Mouse (Mus musculus): ENCODE data around the gene Rftn1. TPM values are rescaled to one million over a fixed set of nuclear protein-coding genes. Genes with fewer than 3 reads are reported as not detected.

Rftn1 gene
- polyA plus RNA-seq, 1 experiment from 2014 or later = 12.8 TPM

DNA sequence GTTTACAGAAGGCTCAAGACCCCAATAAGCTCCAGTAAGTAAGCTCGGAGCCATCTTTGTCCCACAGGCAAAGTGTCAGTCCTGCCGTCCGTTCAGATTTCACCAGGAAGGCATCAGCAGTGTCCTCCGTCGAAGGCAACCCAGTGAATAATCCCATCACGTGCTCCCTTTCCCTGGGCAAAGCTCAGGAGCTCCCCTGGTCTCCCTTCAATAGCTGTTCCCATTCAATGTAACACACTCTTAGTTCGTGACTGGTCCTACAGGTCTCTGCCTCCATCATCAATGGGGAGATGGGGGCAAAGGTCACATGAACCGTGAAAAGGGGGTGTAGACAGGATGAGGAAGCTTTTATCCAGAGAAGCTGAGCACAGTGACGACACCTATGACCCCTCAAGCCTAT lies 108.8 kb downstream of the Rftn1 start:
- no peaks in the 10 kb centered on the region for H3K4me1 ChIP-seq (ENCODE audit: control insufficient read depth, insufficient read depth, low read length)
- no peak overlapping the region for H3K27ac ChIP-seq (replicated peaks; ENCODE audit: low read depth, low read length)
- H3K27me3 ChIP-seq (ENCODE audit: control insufficient read depth, insufficient read depth, low read length) = no peaks in the 10 kb centered on the region
- H3K4me2 ChIP-seq (ENCODE audit: low read length) = no peak overlapping the region
- no peak for ATAC-seq (ENCODE audit: low FRiP score, low TSS enrichment)
- no peak overlapping the region for H3K9ac ChIP-seq (replicated peaks; ENCODE audit: low read length)
- H3K9me3 ChIP-seq (ENCODE audit: control insufficient read depth, low read length) = no peaks in the 10 kb centered on the region
- no peaks in the 10 kb centered on the region for H3K36me3 ChIP-seq (ENCODE audit: control insufficient read depth, insufficient read depth, low read length)
- no peak for DNase-seq
- no peak overlapping the region for H3K4me3 ChIP-seq (replicated peaks; ENCODE audit: low read depth, low read length)
- 34% methylated on average over 9 of the region's 9 CpGs for WGBS

DNA sequence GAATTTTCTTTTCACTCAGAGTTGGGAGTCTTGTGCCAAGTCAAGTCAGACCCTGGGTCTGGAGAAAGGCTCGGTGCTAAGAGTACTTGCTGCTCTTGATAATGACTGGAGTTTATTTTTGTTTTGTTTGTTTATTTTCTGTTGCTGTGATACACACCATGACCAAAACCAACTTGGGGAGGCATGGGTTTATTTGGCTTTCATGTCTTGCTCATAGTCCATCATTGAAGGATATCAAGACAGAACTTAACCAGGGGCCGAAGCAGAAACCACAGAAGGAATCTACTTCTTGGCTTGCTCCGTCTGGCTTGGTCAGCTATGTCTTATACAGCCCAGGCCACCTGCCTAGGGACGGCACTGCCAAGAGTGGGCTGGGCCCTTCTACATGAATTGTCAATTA lies 109.5 kb downstream of the Rftn1 start:
- H3K4me1 ChIP-seq (ENCODE audit: control insufficient read depth, insufficient read depth, low read length) = no peaks in the 10 kb centered on the region
- no peaks in the 10 kb centered on the region for H3K27me3 ChIP-seq (ENCODE audit: control insufficient read depth, insufficient read depth, low read length)
- DNase-seq (no peak), ATAC-seq (ENCODE audit: low FRiP score, low TSS enrichment) (no peak)
- H3K36me3 ChIP-seq (ENCODE audit: control insufficient read depth, insufficient read depth, low read length) = no peaks in the 10 kb centered on the region
- no peak overlapping the region for H3K27ac ChIP-seq (replicated peaks; ENCODE audit: low read depth, low read length)
- WGBS = 95% methylated on average over 4 of the region's 4 CpGs
- no peak overlapping the region for H3K4me2 ChIP-seq (ENCODE audit: low read length)
- H3K9me3 ChIP-seq (ENCODE audit: control insufficient read depth, low read length) = no peaks in the 10 kb centered on the region
- H3K9ac ChIP-seq (replicated peaks; ENCODE audit: low read length) = no peak overlapping the region
- H3K4me3 ChIP-seq (replicated peaks; ENCODE audit: low read depth, low read length) = no peak overlapping the region

- no peak for DNase-seq
- H3K27ac ChIP-seq (replicated peaks; ENCODE audit: low read depth, low read length) = no peak overlapping the region
- WGBS = 95% methylated on average over 6 of the region's 6 CpGs
These were observed 111.7 kb downstream of the Rftn1 start for GRCm38 (mm10) chr17:50078749-50079148.

GRCm38 (mm10) chr17:50072982-50073965 lies 117.2 kb downstream of the Rftn1 start:
- no peak for DNase-seq
- Histone ChIP-seq H3K27me3 (ENCODE audit: control insufficient read depth, insufficient read depth, low read length) (no peaks in the 10 kb centered on the region), H3K9ac (replicated peaks; ENCODE audit: low read length) (no peak overlapping the region), H3K4me1 (ENCODE audit: control insufficient read depth, insufficient read depth, low read length) (no peaks in the 10 kb centered on the region), H3K9me3 (ENCODE audit: control insufficient read depth, low read length) (no peaks in the 10 kb centered on the region), H3K36me3 (ENCODE audit: control insufficient read depth, insufficient read depth, low read length) (no peaks in the 10 kb centered on the region), H3K27ac (replicated peaks; ENCODE audit: low read depth, low read length) (no peak overlapping the region), H3K4me3 (replicated peaks; ENCODE audit: low read depth, low read length) (no peak overlapping the region), H3K4me2 (ENCODE audit: low read length) (no peak overlapping the region)
- 94% methylated on average over 23 of the region's 23 CpGs for whole genome bisulfite sequencing
- no peak for ATAC-seq (ENCODE audit: low FRiP score, low TSS enrichment)

More at GRCm38 (mm10) chr17:50078749-50079148, 111.7 kb downstream of the Rftn1 start:
- Histone ChIP-seq H3K9me3 (ENCODE audit: control insufficient read depth, low read length) (no peaks in the 10 kb centered on the region), H3K9ac (replicated peaks; ENCODE audit: low read length) (no peak overlapping the region), H3K27me3 (ENCODE audit: control insufficient read depth, insufficient read depth, low read length) (no peaks in the 10 kb centered on the region), H3K4me2 (ENCODE audit: low read length) (no peak overlapping the region), H3K4me1 (ENCODE audit: control insufficient read depth, insufficient read depth, low read length) (no peaks in the 10 kb centered on the region), H3K4me3 (replicated peaks; ENCODE audit: low read depth, low read length) (no peak overlapping the region), H3K36me3 (ENCODE audit: control insufficient read depth, insufficient read depth, low read length) (no peaks in the 10 kb centered on the region)
- no peak for ATAC-seq (ENCODE audit: low FRiP score, low TSS enrichment)

DNA sequence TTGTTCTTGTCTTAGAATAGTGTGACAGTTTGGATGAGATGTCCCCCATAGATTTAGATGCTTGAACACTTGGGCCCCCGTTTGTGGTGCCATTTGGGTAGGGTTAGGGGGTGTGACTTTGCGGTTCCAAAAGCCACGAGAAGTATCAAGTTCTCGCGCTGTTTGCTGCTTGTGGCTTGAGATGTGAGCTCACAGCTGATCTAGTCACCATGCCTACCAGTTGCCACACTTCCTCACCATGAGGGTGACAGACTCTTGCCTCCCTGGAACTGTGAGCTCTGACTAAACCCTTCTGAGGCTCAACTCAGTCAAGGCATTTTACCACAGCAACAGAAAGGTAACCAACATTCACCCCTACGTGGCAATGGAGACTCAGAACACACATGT lies 118.9 kb downstream of the Rftn1 start:
- no peak for DNase-seq
- 87% methylated on average over 6 of the region's 6 CpGs for WGBS
- no peaks in the 10 kb centered on the region for H3K9me3 ChIP-seq (ENCODE audit: control insufficient read depth, low read length)

DNA sequence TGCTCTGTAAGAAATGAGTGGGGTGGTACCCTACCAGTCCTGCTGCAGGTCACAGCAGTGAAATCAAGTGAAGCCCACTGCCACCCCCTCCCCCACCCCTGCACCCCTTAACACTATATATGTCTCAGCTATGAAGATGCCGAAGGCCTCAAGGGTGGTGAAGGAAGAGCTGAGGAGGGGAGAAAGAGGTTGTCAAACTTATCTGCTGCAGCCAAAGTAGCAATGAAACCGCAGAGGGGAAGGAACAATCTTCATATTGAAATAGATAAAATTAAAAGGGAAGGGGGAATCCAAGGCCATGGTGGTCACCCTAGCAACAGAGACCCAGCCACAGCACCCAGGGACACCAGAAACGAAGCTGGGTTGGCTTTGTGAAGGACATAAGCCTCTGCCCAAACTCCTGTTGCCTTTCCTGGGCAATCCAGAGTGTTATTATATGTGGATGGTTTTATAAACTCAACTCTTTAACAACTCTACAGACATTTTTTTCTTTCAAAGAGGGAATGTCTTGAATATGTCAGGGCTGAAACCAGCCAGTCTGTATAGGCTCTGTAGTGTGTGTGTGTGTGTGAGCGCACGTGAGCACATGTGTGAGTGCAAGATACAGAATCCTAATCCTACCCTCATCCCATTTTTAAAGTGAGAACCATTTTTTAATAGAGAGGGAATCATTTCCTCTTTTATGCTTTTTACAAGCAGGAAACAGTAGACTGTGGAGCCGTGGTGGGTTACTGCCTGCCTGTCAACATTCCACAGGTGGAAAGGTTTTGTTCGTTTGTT lies 119.5 kb downstream of the Rftn1 start:
- no peak for ATAC-seq (ENCODE audit: low FRiP score, low TSS enrichment)

More for the DNA sequence above, 118.9 kb downstream of the Rftn1 start:
- Histone ChIP-seq H3K4me3 (replicated peaks; ENCODE audit: low read depth, low read length) (no peak overlapping the region), H3K4me1 (ENCODE audit: control insufficient read depth, insufficient read depth, low read length) (no peaks in the 10 kb centered on the region), H3K4me2 (ENCODE audit: low read length) (no peak overlapping the region), H3K27me3 (ENCODE audit: control insufficient read depth, insufficient read depth, low read length) (no peaks in the 10 kb centered on the region), H3K9ac (replicated peaks; ENCODE audit: low read length) (no peak overlapping the region), H3K36me3 (ENCODE audit: control insufficient read depth, insufficient read depth, low read length) (no peaks in the 10 kb centered on the region), H3K27ac (replicated peaks; ENCODE audit: low read depth, low read length) (no peak overlapping the region)
- no peak for ATAC-seq (ENCODE audit: low FRiP score, low TSS enrichment)

DNA sequence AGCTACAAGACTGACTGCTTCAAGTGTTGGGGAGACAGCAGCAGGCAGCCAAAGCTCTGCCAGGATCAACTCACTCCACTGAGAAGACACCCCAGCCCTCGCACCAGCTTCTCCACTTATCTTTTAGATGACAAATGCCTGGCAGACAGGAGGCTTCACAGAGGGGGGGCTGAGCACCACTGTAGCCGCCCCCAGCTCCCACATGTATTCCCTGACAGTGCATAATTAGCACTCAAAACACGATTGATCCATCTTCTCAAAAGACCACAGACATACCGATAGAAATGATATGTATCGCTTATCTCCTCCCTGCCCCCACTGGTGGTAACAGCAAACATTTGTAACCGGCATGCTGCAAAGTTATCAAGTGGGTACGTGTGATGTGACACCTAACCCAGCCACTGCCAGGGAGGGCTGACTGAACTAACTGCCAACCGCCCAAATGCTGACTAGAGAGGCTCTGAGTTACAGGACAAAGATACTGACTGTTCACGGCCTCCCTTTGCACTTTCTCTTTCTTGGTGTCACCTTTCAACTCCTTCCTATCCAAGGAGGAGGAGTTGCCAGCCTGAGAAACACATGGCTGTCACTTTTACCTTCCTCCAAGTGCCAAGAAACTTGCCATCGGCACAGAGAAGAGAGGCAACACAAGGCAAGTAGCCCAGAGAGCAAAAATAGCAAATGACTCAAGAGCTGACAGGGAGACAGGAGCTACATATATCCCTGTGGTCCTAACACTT lies 120.4 kb downstream of the Rftn1 start:
- no peaks in the 10 kb centered on the region for H3K9me3 ChIP-seq (ENCODE audit: control insufficient read depth, low read length)
- H3K4me1 ChIP-seq (ENCODE audit: control insufficient read depth, insufficient read depth, low read length) = no peaks in the 10 kb centered on the region
- ATAC-seq (ENCODE audit: low FRiP score, low TSS enrichment) (no peak), DNase-seq (no peak)
- no peaks in the 10 kb centered on the region for H3K36me3 ChIP-seq (ENCODE audit: control insufficient read depth, insufficient read depth, low read length)
- H3K27me3 ChIP-seq (ENCODE audit: control insufficient read depth, insufficient read depth, low read length) = no peaks in the 10 kb centered on the region
- H3K4me3 ChIP-seq (replicated peaks; ENCODE audit: low read depth, low read length) = no peak overlapping the region
- WGBS = 59% methylated on average over 10 of the region's 10 CpGs
- no peak overlapping the region for H3K27ac ChIP-seq (replicated peaks; ENCODE audit: low read depth, low read length)
- H3K4me2 ChIP-seq (ENCODE audit: low read length) = no peak overlapping the region
- H3K9ac ChIP-seq (replicated peaks; ENCODE audit: low read length) = no peak overlapping the region

More for the DNA sequence above, 119.5 kb downstream of the Rftn1 start:
- WGBS = 86% methylated on average over 7 of the region's 7 CpGs
- H3K9ac ChIP-seq (replicated peaks; ENCODE audit: low read length) = no peak overlapping the region
- DNase-seq = no peak
- H3K4me3 ChIP-seq (replicated peaks; ENCODE audit: low read depth, low read length) = no peak overlapping the region
- H3K36me3 ChIP-seq (ENCODE audit: control insufficient read depth, insufficient read depth, low read length) = no peaks in the 10 kb centered on the region
- H3K27ac ChIP-seq (replicated peaks; ENCODE audit: low read depth, low read length) = no peak overlapping the region
- no peaks in the 10 kb centered on the region for H3K27me3 ChIP-seq (ENCODE audit: control insufficient read depth, insufficient read depth, low read length)
- H3K4me1 ChIP-seq (ENCODE audit: control insufficient read depth, insufficient read depth, low read length) = no peaks in the 10 kb centered on the region
- H3K9me3 ChIP-seq (ENCODE audit: control insufficient read depth, low read length) = no peaks in the 10 kb centered on the region
- no peak overlapping the region for H3K4me2 ChIP-seq (ENCODE audit: low read length)

DNA sequence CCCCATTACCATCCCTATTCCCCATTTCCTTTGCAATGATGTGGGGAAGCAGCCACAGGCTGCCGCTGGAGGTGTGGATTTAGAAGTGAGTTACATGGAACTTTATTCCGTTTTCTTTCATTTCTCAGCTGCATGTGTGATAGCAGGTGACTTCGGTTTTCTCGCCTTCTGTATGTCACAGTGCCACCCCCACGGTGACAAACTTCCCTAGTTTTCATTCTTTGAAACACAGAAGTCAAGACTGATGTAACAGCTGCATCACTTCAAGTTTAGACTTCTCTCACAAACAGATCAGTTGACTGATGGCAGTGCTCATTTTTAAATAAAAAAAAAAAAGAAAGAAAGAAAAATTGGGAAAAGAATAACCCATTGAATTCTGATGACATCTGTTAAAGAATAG lies 121.3 kb downstream of the Rftn1 start:
- no peak overlapping the region for H3K9ac ChIP-seq (replicated peaks; ENCODE audit: low read length)
- ATAC-seq (ENCODE audit: low FRiP score, low TSS enrichment) = no peak
- no peak overlapping the region for H3K27ac ChIP-seq (replicated peaks; ENCODE audit: low read depth, low read length)
- no peak overlapping the region for H3K4me3 ChIP-seq (replicated peaks; ENCODE audit: low read depth, low read length)
- WGBS = 91% methylated on average over 5 of the region's 5 CpGs
- H3K9me3 ChIP-seq (ENCODE audit: control insufficient read depth, low read length) = no peaks in the 10 kb centered on the region
- DNase-seq = no peak
- H3K36me3 ChIP-seq (ENCODE audit: control insufficient read depth, insufficient read depth, low read length) = no peaks in the 10 kb centered on the region
- no peaks in the 10 kb centered on the region for H3K27me3 ChIP-seq (ENCODE audit: control insufficient read depth, insufficient read depth, low read length)
- H3K4me1 ChIP-seq (ENCODE audit: control insufficient read depth, insufficient read depth, low read length) = no peaks in the 10 kb centered on the region
- H3K4me2 ChIP-seq (ENCODE audit: low read length) = no peak overlapping the region
